Mouse (Mus musculus) megakaryocyte progenitor cell, adult 5-6 weeks (primary cell): ENCODE measurements around the gene Reep3. TPM values are rescaled to one million over a fixed set of nuclear protein-coding genes. Genes with fewer than 3 reads are reported as not detected.

Source experiments
- ATAC-seq: replicated peaks from 2 replicates; pipeline ENCODE4 v1.8.0; 2016; ENCODE audit warnings: mild to moderate bottlenecking, moderate TSS enrichment, inconsistent platforms; ENCODE audit not compliant: poor library complexity
- total RNA-seq, 2 experiments: library from RNA; stranded (forward) in 1 of 2; stranded (reverse) in 1 of 2; fragments of 157-497, 149-512 nt in 1 of 2; fragments of 200-1000 nt in 1 of 2; gene quantifications; 2 replicates each; pipeline versions ENCODE4 v1.2.3 to v1.2.4; 2015 to 2017

The Reep3 gene
- total RNA-seq, 2 experiments from 2014 or later, result 12.2 to 25.3 TPM

GRCm38 (mm10) chr10:67111044-67111798 lies 14.5 kb upstream of the Reep3 start:
- no peak for ATAC-seq

GRCm38 (mm10) chr10:67109635-67110034 lies 12.9 kb upstream of the Reep3 start:
- ATAC-seq, result no peak

GRCm38 (mm10) chr10:67108096-67108495 lies 11.4 kb upstream of the Reep3 start:
- ATAC-seq, result no peak

- ATAC-seq, result no peak
Measured at GRCm38 (mm10) chr10:67107017-67107761, 10.4 kb upstream of the Reep3 start.

GRCm38 (mm10) chr10:67106400-67106799 lies 9.7 kb upstream of the Reep3 start:
- ATAC-seq, result no peak

- peak; percentile 64 for ATAC-seq
Measured at GRCm38 (mm10) chr10:67105331-67106217, 8.8 kb upstream of the Reep3 start.

- ATAC-seq, result no peak
Measured at GRCm38 (mm10) chr10:67104543-67104942, 7.8 kb upstream of the Reep3 start.

- no peak for ATAC-seq
Measured at GRCm38 (mm10) chr10:67100831-67101251, 4.1 kb upstream of the Reep3 start.

- no peak for ATAC-seq
Measured at GRCm38 (mm10) chr10:67100011-67100661, 3.4 kb upstream of the Reep3 start.

- ATAC-seq, result no peak
Measured at GRCm38 (mm10) chr10:67099183-67099929, 2.6 kb upstream of the Reep3 start.

- ATAC-seq, result peak; percentile 58
Measured at GRCm38 (mm10) chr10:67098408-67099050, 1.8 kb upstream of the Reep3 start.

- no peak for ATAC-seq
Measured at GRCm38 (mm10) chr10:67097437-67098150, 849 bp upstream of the Reep3 start.

- ATAC-seq, result peak; percentile 56
Measured at GRCm38 (mm10) chr10:67095798-67096620, 736 bp downstream of the Reep3 start, which contains the start of gene Jmjd1c. Gene Jmjd1c, plus strand, starts transcription at chr10:67096125.

- 0 out of 2 replicates have a peak, but pooled peaks have one; percentile 14 for ATAC-seq
Measured at GRCm38 (mm10) chr10:67094922-67095321, 1.8 kb downstream of the Reep3 start.

GRCm38 (mm10) chr10:67090611-67091010 lies 6.1 kb downstream of the Reep3 start:
- no peak for ATAC-seq

GRCm38 (mm10) chr10:67087447-67088226 lies 9.1 kb downstream of the Reep3 start:
- ATAC-seq, result no peak

- ATAC-seq, result no peak
Measured at GRCm38 (mm10) chr10:67085916-67086315, 10.8 kb downstream of the Reep3 start.
